In the genomic region with DNA sequence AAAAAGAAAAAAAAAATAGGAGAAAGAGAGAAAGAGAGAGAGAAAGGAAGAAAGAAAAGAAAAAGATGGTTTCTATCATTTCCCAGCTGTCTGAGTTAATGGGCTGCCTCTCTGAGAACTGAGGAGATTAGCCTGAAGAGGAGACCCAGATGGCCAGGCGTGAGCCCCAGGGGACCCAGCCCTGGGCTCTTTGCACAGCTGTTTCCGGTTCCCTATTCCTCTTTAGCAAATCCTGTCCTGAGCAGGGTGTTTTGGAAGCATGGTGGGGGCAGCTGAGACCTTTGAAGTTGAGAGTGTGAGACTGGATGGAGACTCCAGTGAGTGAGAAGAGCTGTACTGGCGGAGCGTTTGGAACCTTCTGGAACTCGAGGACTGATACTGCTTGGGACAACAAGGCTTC, we compare ENCODE assay signal across 10 mouse cellular contexts.
DNase-seq lines count a peak whose midpoint lies in the region; ATAC-seq lines count a peak whose summit lies in the region.
"Had no signal": no experiment of that assay in that cellular context is flagged by ENCODE, and none has a peak within 500 bp of the region (broad histone marks: within the 10 kb centered on the region; RNA-seq: fewer than 3 reads in every experiment).

No protein-coding gene starts in this region.

- no peaks in the 10 kb centered on the region for H3K9me3 ChIP-seq in heart, embryonic 11.5 days (replicated peaks; ENCODE audit: control insufficient read depth, low read length)
- H3K9me3 ChIP-seq in heart, embryonic 16.5 days (replicated peaks; ENCODE audit: control insufficient read depth, low read length) = no peaks in the 10 kb centered on the region; the same call in none of the 2 replicates
- H3K9me3 ChIP-seq in limb, embryonic 13.5 days = no peaks in the 10 kb centered on the region

- H3K4me2 ChIP-seq in heart, embryonic 11.5 days = no peak overlapping the region
- no peak overlapping the region for H3K4me2 ChIP-seq in heart, embryonic 16.5 days (ENCODE audit: low read depth, low read length)
- H3K4me2 ChIP-seq in limb, embryonic 13.5 days (replicated peaks) = no peak overlapping the region

- peaks cover 2% of the 10 kb centered on the region for H3K4me1 ChIP-seq in heart, embryonic 11.5 days (ENCODE audit: control insufficient read depth, insufficient read depth, low read length)
- peaks cover 2% of the 10 kb centered on the region for H3K4me1 ChIP-seq in heart, embryonic 16.5 days (ENCODE audit: control insufficient read depth, insufficient read depth, low read length)
- H3K4me1 ChIP-seq in limb, embryonic 13.5 days = peaks cover 57% of the 10 kb centered on the region

- no peak overlapping the region for H3K9ac ChIP-seq in heart, embryonic 11.5 days (ENCODE audit: low read depth, low read length)
- no peak overlapping the region for H3K9ac ChIP-seq in heart, embryonic 16.5 days (ENCODE audit: low read length)
- H3K9ac ChIP-seq in limb, embryonic 13.5 days = no peak overlapping the region

- no peak overlapping the region for H3K27ac ChIP-seq in heart, embryonic 11.5 days (ENCODE audit: low read depth, low read length)
- no peak overlapping the region for H3K27ac ChIP-seq in heart, embryonic 16.5 days (ENCODE audit: low read length)
- peak overlapping the region; percentile 61; the same call in 1 of the 2 replicates for H3K27ac ChIP-seq in limb, embryonic 13.5 days
- H3K27ac ChIP-seq: macrophage had no signal

- whole genome bisulfite sequencing in heart, embryonic 11.5 days (ENCODE audit: insufficient replicate concordance) = 43% methylated on average over 5 of the region's 5 CpGs
- WGBS in heart, embryonic 16.5 days = 54% methylated on average over 5 of the region's 5 CpGs
- WGBS in limb, embryonic 13.5 days = 22% methylated on average over 5 of the region's 5 CpGs

- H3K36me3 ChIP-seq in heart, embryonic 11.5 days (ENCODE audit: control insufficient read depth, insufficient read depth, low read length) = no peaks in the 10 kb centered on the region
- H3K36me3 ChIP-seq in heart, embryonic 16.5 days (ENCODE audit: control insufficient read depth, insufficient read depth) = no peaks in the 10 kb centered on the region
- H3K36me3 ChIP-seq in limb, embryonic 13.5 days = no peaks in the 10 kb centered on the region

- ATAC-seq in heart, embryonic 11.5 days (replicated peaks; ENCODE audit: insufficient number of reproducible peaks, low FRiP score, low TSS enrichment) = no peak
- ATAC-seq in heart, embryonic 16.5 days (replicated peaks; ENCODE audit: extremely low read depth, insufficient read depth, low FRiP score) = 0 out of 2 replicates have a peak, but pooled peaks have one; percentile 52
- no peak for ATAC-seq in limb, embryonic 13.5 days (ENCODE audit: low FRiP score, low read depth)
- ATAC-seq in frontal cortex, adult (ENCODE audit: low TSS enrichment) = no peak

- no peaks in the 10 kb centered on the region for H3K27me3 ChIP-seq in heart, embryonic 11.5 days (ENCODE audit: control insufficient read depth, insufficient read depth, low read length)
- H3K27me3 ChIP-seq in heart, embryonic 16.5 days (ENCODE audit: control insufficient read depth, insufficient read depth, low read length) = no peaks in the 10 kb centered on the region
- H3K27me3 ChIP-seq in limb, embryonic 13.5 days = no peaks in the 10 kb centered on the region

- DNase-seq in heart, adult 11 months = peak; percentile 99
- peak; percentile 45 to 66 for DNase-seq in spleen, postnatal 4 days (ENCODE audit: low spot score in 2 of 2)
- no peak for DNase-seq in layer of hippocampus, postnatal 36 days
- no peak for DNase-seq in cerebellum, adult 11 months
- DNase-seq: adrenal gland, adult 8-10 months had no signal

- H3K4me3 ChIP-seq in heart, embryonic 11.5 days (ENCODE audit: low read depth, low read length) = no peak overlapping the region
- H3K4me3 ChIP-seq in heart, embryonic 16.5 days (ENCODE audit: low read length) = no peak overlapping the region
- H3K4me3 ChIP-seq in limb, embryonic 13.5 days = no peak overlapping the region

Comparison
In these comparisons a context has a peak if more than half of its experiments do, and no peak if none do; other contexts are left out.
1. DNase-seq: peak in heart, adult 11 months (single experiment) and spleen, postnatal 4 days (2 of 2); none in layer of hippocampus, postnatal 36 days (0 of 2) and cerebellum, adult 11 months (single experiment).